9 mouse cellular contexts compared by ENCODE assay signal in the genomic region with DNA sequence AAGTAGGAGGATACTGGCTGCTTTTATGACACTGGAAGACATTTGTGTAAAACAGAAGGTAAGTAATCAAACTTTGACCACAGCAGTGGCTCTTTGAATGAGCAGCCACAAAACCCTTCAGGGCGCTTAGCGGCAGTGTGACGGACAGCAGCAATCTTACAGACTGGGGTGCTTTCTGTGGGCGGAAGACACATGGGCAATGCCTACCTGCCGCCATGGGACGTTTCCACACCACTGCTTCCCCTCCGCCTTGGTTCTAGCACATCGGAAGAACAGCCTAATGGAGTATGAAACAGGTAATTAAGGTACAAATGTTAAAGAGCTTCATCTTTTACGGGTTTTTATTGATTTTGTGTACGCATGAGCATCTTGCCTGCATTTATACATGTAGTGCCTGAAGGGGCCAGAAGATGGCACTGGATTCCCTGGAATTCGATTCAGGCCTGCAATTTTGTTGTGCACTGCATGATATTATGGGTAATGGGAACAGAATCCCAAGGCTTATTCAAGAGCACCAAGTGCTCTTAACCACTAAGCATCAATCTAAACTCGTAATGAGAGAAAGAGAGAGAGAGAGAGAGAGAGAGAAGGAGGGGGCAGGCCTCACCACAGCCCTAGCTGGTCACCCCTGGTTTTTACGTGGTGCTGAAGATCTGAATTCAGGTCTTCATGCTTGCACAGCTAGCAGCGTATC. TPM values are rescaled to one million over a fixed set of nuclear protein-coding genes. Genes with fewer than 3 reads are reported as not detected.
DNase-seq lines count a peak whose midpoint lies in the region; ATAC-seq and TF ChIP-seq lines count a peak whose summit lies in the region.
"Had no signal": no experiment of that assay in that cellular context is flagged by ENCODE, and none has a peak within 500 bp of the region (broad histone marks: within the 10 kb centered on the region; RNA-seq: fewer than 3 reads in every experiment).

No protein-coding gene starts in this region.

- DNase-seq in cerebellum, adult 9-10 months, result peak; percentile 24
- no peak for DNase-seq in cerebellum, adult 8-10 months
- DNase-seq in urinary bladder, postnatal 25 days (ENCODE audit: low spot score), result peak; percentile 37
- DNase-seq in urinary bladder, postnatal 10 days (ENCODE audit: low spot score), result no peak
- peak; percentile 79 for DNase-seq in forebrain, embryonic 14.5 days (ENCODE audit: low spot score)
- peak; percentile 54 to 79 for DNase-seq in layer of hippocampus, adult 2 months (ENCODE audit: low spot score in 2 of 2)
- peak; percentile 51 for DNase-seq in thymus, postnatal 14 days

- ATAC-seq in forebrain, embryonic 14.5 days, result peak; percentile 62; the same call in 1 of the 2 replicates
- ATAC-seq in midbrain, embryonic 13.5 days, result peak; percentile 60
- ATAC-seq: Patski had no signal

- no peaks in the 10 kb centered on the region for H3K27me3 ChIP-seq in forebrain, embryonic 14.5 days (replicated peaks; ENCODE audit: control insufficient read depth, insufficient read depth, low read length)
- no peaks in the 10 kb centered on the region for H3K27me3 ChIP-seq in midbrain, embryonic 13.5 days
- H3K27me3 ChIP-seq: Patski had no signal

- H3K27ac ChIP-seq in forebrain, embryonic 14.5 days (ENCODE audit: low read depth, low read length), result no peak overlapping the region
- H3K27ac ChIP-seq in layer of hippocampus, adult 2 months, result no peak overlapping the region
- H3K27ac ChIP-seq in midbrain, embryonic 13.5 days, result no peak overlapping the region

- WGBS in forebrain, embryonic 14.5 days, result 77% methylated on average over 14 of the region's 14 CpGs
- 82% methylated on average over 14 of the region's 14 CpGs for WGBS in midbrain, embryonic 13.5 days

- TF ChIP-seq CTCF in layer of hippocampus, adult 2 months (conservative IDR thresholded peaks at IDR 0.05), result peak; percentile 86

- H3K4me1 ChIP-seq in forebrain, embryonic 14.5 days (ENCODE audit: control insufficient read depth, insufficient read depth, low read length), result no peaks in the 10 kb centered on the region
- peaks cover 4% of the 10 kb centered on the region for H3K4me1 ChIP-seq in midbrain, embryonic 13.5 days (replicated peaks)

- peaks cover 27% of the 10 kb centered on the region for H3K36me3 ChIP-seq in forebrain, embryonic 14.5 days (ENCODE audit: control insufficient read depth, insufficient read depth, low read length)
- peaks cover 31% of the 10 kb centered on the region for H3K36me3 ChIP-seq in midbrain, embryonic 13.5 days

- H3K9me3 ChIP-seq in forebrain, embryonic 14.5 days (replicated peaks; ENCODE audit: control insufficient read depth, low read length), result no peaks in the 10 kb centered on the region
- H3K9me3 ChIP-seq in midbrain, embryonic 13.5 days, result no peaks in the 10 kb centered on the region

- H3K4me3 ChIP-seq in forebrain, embryonic 14.5 days (ENCODE audit: low read depth, low read length), result no peak overlapping the region
- H3K4me3 ChIP-seq in layer of hippocampus, adult 2 months, result no peak overlapping the region
- no peak overlapping the region for H3K4me3 ChIP-seq in midbrain, embryonic 13.5 days (replicated peaks)

- no peak overlapping the region for H3K9ac ChIP-seq in forebrain, embryonic 14.5 days (ENCODE audit: low read length)
- H3K9ac ChIP-seq in midbrain, embryonic 13.5 days (replicated peaks), result no peak overlapping the region

- no peak overlapping the region for H3K4me2 ChIP-seq in forebrain, embryonic 14.5 days (ENCODE audit: low read length)
- no peak overlapping the region for H3K4me2 ChIP-seq in midbrain, embryonic 13.5 days (replicated peaks)

RNA-seq across cellular contexts. Expression of a gene that starts 5.5 kb away (rescaled TPM):
- polyA plus RNA-seq in forebrain, embryonic 14.5 days (2014; fragmentation: Nextera tagmentation; extraction: Ambion mirVana), result 7.7 and 8.6 TPM in 2 replicates
- 1 to 10 TPM; 1.6 to 1.8 TPM for total RNA-seq in layer of hippocampus, adult 2 months (2021)
- polyA plus RNA-seq in midbrain, embryonic 13.5 days (2015; fragmentation: Nextera tagmentation; extraction: Ambion mirVana), result 8.3 TPM in 2 replicates

RNA-seq across cellular contexts. Expression of a gene that starts 42.0 kb away (rescaled TPM):
- polyA plus RNA-seq in forebrain, embryonic 14.5 days (2014; fragmentation: Nextera tagmentation; extraction: Ambion mirVana), result 7.0 and 7.3 TPM in 2 replicates
- total RNA-seq in layer of hippocampus, adult 2 months (2021), result 1 to 10 TPM; 7.9 to 8.4 TPM
- polyA plus RNA-seq in midbrain, embryonic 13.5 days (2015; fragmentation: Nextera tagmentation; extraction: Ambion mirVana), result 7.9 and 8.3 TPM in 2 replicates

Comparison
In these comparisons a context has a peak if more than half of its experiments do, and no peak if none do; other contexts are left out.
1. DNase-seq: peak in cerebellum, adult 9-10 months (single experiment), urinary bladder, postnatal 25 days (single experiment), forebrain, embryonic 14.5 days (single experiment), layer of hippocampus, adult 2 months (2 of 2) and thymus, postnatal 14 days (single experiment); none in cerebellum, adult 8-10 months (single experiment) and urinary bladder, postnatal 10 days (single experiment).